Mouse (Mus musculus) CD4-positive, CD25-positive, alpha-beta regulatory T cell, adult 4 months (primary cell): ENCODE measurements around the gene Tnik. TPM values are rescaled to one million over a fixed set of nuclear protein-coding genes. Genes with fewer than 3 reads are reported as not detected.

ENCODE experiments used
- ATAC-seq: one replicate; pipeline ENCODE4 v1.8.0; 2017
- polyA plus RNA-seq, 2 experiments: library from polyadenylated mRNA; unstranded; fragments of 100-300 nt; shearing (Covaris generic); gene quantifications; one replicate each; pipeline ENCODE4 v1.2.1; 2017

The Tnik gene
- polyA plus RNA-seq, 2 experiments from 2014 or later = 63.1 to 70.1 TPM

- ATAC-seq = no peak
Measured at GRCm38 (mm10) chr3:28358391-28358790, 95.4 kb downstream of the Tnik start.

DNA sequence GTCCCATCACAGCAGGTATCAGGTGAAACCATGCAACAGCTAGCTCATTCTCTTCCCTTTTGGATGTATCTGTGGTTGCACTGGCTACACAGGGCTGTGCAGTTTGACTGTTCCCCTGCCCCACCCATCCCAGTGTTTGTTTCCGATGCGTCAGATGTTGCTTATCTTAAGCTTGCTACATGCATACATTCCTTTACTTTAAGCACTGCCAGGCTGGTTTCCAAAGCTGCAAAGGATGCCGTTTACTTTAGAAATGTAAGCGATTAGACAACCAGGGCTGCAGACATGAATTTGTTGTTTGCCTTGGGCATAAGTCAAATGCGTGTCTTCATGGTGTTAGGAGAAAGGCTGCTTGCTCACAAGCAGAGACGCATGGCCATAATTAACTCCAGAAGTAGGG lies 96.1 kb downstream of the Tnik start:
- ATAC-seq = no peak

GRCm38 (mm10) chr3:28361056-28361455 lies 98.0 kb downstream of the Tnik start:
- no peak for ATAC-seq

DNA sequence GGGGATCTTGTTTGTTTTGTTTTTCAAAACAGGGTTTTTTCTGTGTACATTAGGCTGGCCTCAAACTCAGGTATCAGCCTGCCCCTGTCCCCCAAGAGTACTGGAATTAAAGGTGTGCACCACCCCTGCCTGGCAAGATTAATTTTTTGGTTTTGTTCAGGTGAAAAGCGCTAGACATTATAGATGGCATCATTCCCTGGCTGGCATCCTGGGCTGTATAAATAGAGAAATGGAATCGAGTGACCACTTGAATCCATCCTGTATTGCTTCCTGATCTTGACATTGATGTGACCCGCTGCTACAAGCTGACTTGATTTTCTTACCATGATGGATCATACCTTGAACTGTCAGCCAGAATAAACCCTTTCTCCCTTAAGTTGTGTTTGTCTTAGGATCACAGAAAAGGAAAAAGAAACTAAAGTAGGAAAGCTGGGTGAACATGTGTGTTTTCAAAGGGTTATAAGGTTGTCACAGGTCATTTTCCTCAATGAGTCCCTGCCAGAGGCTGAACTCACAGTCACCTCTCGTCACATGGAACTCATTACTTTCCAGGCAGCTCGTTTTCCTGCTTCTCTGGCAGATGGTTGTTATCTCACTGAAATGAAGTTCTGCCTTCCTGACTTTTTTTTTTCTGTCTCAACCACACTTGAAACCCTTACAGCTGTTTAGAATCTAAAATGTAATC lies 100.6 kb downstream of the Tnik start:
- ATAC-seq = no peak

DNA sequence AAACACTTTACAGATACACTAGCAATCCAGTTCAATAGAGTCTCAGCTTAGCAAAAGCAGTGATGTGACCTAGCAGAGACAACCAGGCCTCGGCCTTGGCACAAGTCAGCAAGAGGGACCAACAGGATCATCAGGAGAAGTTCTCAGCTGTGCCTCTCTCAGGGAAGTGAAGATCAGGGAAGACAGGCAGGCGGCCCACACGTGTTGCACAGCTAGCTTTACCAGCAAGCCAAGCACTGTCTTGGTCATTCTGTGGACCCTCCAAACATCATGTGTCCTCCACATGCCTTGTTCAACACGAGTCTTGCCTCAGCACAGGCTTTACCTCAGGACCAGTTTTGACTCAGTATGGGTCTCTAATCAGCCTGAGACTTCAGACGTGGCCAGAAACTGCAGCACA lies 105.7 kb downstream of the Tnik start:
- no peak for ATAC-seq

DNA sequence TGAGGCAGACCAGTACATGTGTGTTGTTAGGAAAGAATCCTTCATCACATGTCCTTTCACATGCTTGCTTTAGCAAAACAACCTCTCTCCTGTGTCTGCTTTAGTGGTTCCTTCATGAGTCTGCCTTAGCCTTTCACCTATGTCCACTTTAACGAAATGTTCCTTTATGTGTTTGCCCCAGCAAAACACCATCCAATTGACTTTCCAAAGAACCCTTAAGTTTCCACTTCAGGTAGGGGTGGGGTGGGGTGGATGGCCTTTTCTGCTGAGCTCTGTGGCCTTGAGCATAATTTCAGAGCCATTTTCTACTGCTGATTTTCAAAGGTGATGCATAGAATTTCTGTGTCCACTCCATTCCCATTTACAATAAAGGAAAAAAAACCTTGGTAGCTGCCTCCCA lies 106.3 kb downstream of the Tnik start:
- ATAC-seq = no peak

GRCm38 (mm10) chr3:28369698-28370097 lies 106.7 kb downstream of the Tnik start:
- no peak for ATAC-seq

DNA sequence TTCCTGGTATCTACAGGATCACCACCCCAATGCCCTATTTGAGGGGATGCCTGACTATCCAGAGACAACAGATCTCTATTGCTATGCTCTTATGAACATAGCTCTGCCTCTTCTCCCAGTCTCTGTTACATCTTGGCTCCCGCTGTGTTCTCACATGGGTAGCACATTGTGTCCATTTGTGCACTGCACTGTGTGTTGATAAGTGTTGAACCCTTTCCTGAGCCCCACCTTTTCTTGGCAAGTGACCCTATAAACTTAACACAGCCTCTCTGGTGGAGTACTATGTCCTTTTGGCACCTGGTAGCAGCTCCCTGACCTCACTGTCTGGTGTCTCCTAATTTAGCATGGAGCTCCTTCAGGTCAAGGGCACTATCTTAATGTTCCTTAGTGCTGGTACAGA lies 108.6 kb downstream of the Tnik start:
- ATAC-seq = no peak

DNA sequence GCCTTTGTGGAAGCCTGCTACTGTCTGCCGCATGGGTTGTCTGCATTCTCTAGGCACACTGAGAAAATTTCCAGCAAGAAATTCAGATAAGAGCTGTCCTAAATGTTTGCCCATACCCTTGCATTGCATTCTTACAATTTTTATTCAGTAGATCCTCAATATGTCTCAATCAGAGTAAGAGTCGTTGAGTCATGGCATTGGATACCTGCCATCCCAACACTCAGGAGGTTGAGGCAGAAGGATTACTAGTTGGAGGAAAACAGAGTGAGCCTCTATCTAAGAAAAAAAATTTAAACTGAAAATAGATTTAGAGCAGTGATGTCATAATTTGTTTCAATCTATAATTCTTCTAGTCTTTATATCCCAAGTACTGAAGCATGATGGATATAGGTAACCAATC lies 109.4 kb downstream of the Tnik start:
- ATAC-seq = no peak

DNA sequence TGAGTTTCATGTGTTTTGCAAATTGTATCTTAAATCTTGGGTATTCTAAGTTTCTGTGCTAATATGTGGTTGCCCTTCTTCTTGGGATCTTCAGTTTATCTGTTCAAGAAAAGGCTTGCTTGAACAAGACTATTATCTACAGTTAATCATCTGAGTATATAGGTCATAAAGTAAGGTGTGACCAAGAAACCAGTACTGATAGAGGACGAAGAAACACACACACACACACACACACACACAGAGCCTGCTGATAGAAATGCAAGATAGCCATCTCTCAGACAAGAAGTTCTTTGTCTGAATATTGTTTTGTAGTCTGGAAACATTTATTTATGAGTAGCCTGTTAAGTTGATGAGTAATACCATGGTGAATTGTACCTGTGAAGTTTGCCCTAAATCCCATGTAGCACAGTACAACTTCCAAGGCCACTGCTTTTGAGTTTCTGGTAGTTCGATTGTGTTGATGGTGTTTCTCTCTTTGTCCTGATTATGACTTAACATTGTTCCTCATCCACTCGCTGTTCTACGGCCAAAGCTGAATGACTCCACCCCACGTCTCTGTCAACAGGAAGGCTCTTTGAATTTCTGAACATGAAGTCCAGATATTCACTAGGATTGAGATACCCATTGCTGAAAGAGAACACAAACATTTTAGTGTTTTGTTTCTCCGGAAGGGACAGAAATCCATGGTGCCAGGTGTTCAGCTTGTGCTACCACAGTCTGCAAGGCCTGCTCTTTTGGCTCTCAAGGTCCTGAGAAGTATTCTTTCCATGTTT lies 111.9 kb downstream of the Tnik start:
- no peak for ATAC-seq

- no peak for ATAC-seq
Measured at GRCm38 (mm10) chr3:28380224-28380623, 117.2 kb downstream of the Tnik start.

GRCm38 (mm10) chr3:28383526-28384126 lies 120.6 kb downstream of the Tnik start:
- no peak for ATAC-seq

DNA sequence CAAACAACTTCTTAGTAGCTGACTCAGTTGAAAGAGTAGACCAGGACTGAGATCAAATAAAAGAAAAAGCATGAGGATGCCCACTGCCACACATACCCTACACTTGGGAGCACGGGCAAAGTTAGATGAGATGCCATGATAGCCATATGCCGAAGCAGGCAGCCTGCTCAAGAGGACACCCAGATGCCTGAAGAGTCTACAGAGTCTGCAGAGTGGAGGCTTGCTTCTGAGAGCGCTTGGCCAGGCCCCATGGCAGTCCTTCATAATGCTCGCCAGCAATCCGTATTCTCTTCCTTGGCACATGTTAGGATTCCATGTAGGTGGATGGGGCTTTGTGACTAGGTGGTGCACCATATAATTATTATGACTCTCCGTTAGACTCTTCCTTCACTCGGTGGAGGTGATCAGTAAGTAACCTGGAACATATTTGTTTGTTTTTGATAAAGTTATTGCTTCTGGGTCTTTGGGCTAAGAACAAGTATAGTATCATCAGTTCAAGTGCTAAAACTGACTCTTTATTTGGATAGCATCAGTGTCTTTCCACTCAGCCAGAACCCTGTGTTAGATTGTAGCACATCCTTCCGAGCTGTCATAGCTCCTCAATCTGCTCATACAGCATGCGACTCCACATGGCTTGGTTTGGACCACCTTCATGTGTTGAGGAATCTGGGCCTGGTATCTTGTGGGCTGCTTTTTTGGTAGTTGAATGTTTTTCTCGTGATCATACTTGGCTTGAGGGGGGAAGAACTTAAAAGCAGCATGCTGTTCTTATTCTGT lies 122.4 kb downstream of the Tnik start:
- ATAC-seq = no peak

DNA sequence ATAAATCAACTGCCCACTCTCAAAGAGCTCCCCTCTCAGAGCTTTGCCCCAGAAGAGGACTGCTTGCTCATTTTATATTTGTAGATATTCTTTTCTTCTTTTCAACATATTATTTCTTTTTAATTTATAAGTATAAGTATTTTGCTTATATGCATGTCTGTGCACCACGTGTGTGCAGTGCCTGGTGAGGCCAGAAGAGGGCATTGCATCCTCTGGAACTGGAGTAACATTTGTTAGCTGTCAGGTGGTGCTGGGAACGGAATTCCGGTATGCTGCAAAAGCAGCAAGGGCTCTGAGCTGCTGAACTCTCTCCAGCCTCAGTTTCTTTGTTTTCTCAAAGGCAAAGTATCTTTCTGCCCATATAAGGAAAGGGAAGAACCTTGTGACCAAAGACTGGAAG lies 125.5 kb downstream of the Tnik start:
- ATAC-seq = no peak

DNA sequence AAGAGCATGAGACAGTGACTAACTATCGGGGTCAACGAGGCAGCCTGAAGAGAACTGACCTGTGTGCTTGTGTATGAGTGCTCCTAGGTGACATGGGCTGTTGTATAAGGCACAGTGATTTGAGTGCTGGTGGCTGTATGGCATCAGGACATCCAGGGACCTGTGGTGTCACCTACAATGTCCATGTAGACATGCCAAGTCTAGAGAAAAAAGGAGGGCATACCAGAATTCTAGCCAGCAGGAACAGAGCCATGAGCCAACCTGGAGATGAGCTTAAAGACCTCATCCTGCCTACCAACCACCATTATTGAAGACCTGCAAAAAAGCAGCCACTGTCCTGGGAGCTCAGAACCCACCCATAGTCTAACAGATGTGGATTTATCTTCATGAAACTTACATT lies 127.2 kb downstream of the Tnik start:
- no peak for ATAC-seq

DNA sequence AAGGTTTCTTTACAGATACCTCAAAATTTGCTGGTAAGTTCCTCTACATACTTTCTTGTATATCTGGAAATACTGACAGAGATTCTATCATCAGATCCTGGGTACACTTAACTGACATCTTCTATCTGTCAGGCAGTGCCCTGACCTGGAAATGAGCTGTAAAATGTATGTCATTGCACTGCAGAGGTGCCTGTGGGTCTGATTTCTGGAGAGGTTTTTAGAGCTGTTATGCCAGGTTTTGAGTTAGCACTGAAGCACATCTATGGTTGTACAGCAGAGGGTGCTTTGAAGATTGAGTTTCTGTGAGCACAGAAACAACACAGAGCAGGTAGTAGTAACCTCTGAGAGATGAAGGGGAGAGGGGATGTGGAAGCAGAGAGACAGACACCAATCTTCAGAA lies 129.5 kb downstream of the Tnik start:
- no peak for ATAC-seq

DNA sequence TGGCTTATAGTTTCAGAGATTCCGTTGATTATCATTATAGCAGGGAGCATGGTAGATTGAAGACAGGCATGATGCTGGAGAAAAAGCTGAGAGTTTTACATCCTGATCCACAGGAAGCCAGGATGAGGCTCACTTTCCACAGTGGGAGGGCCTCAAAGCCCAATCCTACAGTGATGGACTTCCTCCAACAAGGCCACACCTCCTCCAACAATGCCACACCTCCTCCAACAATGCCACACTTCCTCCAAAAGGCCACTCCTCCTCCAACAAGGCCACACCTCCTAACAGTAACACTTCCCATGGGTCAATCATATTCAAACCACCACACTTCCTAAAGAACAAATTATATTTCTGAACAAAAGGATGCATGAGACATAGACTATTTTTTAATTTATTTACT lies 135.8 kb downstream of the Tnik start:
- ATAC-seq = no peak

DNA sequence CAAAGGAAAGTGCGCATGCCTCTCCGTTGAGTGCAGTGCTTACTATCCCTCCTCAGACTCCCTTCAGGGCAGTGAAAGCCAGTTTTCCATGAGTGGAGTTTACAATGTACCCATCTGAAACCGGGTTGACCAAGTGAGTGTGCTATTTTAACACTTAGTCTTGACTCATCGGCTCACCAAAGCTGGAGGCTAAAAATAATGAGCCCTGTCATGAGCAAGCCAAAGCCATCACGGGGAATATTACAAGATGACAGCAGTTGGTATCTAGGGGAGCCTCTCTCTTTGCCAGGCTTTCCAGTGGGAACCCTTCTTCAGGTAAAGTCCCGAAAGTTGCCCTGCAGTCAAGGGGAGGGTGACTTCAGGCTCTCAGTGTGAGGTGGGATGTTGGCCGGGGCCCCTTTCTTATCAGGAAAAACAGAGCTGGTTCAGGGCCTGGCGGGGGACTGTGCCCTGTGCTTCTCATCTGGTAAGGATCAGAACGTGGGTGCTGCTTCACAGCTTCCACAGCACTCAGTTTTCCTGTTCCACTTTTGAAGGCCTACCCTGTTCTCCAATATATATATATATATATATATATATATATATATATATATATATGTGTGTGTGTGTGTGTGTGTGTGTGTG lies 136.7 kb downstream of the Tnik start:
- ATAC-seq = no peak

- ATAC-seq = no peak
Measured at GRCm38 (mm10) chr3:28401335-28401734, 138.3 kb downstream of the Tnik start.

DNA sequence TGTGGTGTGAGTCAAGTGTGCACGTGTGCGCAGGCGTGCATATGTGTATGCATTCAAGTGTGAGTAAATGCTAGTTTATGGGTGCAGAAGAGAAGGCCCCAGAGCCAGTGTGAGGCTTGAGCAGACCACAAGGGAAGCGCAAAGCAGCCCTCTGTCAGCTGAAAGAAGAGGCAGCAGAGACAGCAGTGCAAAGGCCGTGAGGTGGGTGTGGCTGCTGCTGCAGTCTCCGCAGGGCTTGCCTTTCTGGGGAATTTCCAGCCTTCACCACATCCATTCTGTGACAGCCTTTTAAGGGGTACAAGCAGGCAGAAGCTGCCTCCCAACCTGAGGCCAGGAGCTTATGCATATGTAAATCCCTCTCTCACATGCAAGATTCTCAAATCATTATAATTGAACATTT lies 139.2 kb downstream of the Tnik start:
- peak; percentile 83 for ATAC-seq

GRCm38 (mm10) chr3:28405391-28405790 lies 142.4 kb downstream of the Tnik start:
- peak; percentile 60 for ATAC-seq

- no peak for ATAC-seq
Measured at GRCm38 (mm10) chr3:28408859-28409459, 145.9 kb downstream of the Tnik start.
